Mouse (Mus musculus) embryonic fibroblast, embryonic 13.5 days (primary cell): Measurements from ENCODE around the gene Abi3bp.

Experiments
- CTCF ChIP-seq: IDR thresholded peaks from 2 replicates; pipeline ENCODE4 v1.5.1; 2011; ENCODE audit warnings: mild to moderate bottlenecking, control low read depth, low read length, moderate library complexity, borderline replicate concordance; ENCODE audit not compliant: insufficient read depth
- POLR2A ChIP-seq: IDR thresholded peaks from 2 replicates; pipeline ENCODE4 v1.6.1; 2011; ENCODE audit warnings: low read depth, mild to moderate bottlenecking, control low read depth, low read length, moderate library complexity

GRCm38 (mm10) chr16:56486461-56486860 lies 8.8 kb downstream of the Abi3bp start:
- no peak for TF ChIP-seq CTCF
- no peak for TF ChIP-seq POLR2A
